Mouse (Mus musculus): ENCODE results near the gene Plpp3. TPM values are rescaled to one million over a fixed set of nuclear protein-coding genes. Genes with fewer than 3 reads are reported as not detected.

Gene Plpp3
- polyA plus RNA-seq, 1 experiment: 44.4 TPM

- Histone ChIP-seq H3K27ac (ENCODE audit: insufficient read depth, low read length) (no peak overlapping the region), H3K4me1 (ENCODE audit: control insufficient read depth, insufficient read depth, low read length) (0 out of 2 replicates have a peak, but pooled peaks cover 2% of the 10 kb centered on the region), H3K4me3 (ENCODE audit: insufficient read depth, low read length) (no peak overlapping the region)
- TF ChIP-seq CTCF (IDR thresholded peaks at IDR 0.05; ENCODE audit: borderline replicate concordance, insufficient read depth, low read length) (no peak), POLR2A (IDR thresholded peaks at IDR 0.05; ENCODE audit: low read depth, low read length) (no peak)
Measured at GRCm38 (mm10) chr4:105169093-105169571, 12.0 kb downstream of the Plpp3 start.

GRCm38 (mm10) chr4:105169826-105170810, 13.0 kb downstream of the Plpp3 start:
- H3K27ac ChIP-seq (ENCODE audit: insufficient read depth, low read length): no peak overlapping the region
- 0 out of 2 replicates have a peak, but pooled peaks cover 2% of the 10 kb centered on the region for H3K4me1 ChIP-seq (ENCODE audit: control insufficient read depth, insufficient read depth, low read length)
- no peak for TF ChIP-seq CTCF (IDR thresholded peaks at IDR 0.05; ENCODE audit: borderline replicate concordance, insufficient read depth, low read length)
- no peak for TF ChIP-seq POLR2A (IDR thresholded peaks at IDR 0.05; ENCODE audit: low read depth, low read length)
- no peak overlapping the region for H3K4me3 ChIP-seq (ENCODE audit: insufficient read depth, low read length)

GRCm38 (mm10) chr4:105170811-105171401, 13.8 kb downstream of the Plpp3 start:
- TF ChIP-seq POLR2A (IDR thresholded peaks at IDR 0.05; ENCODE audit: low read depth, low read length): no peak
- TF ChIP-seq CTCF (IDR thresholded peaks at IDR 0.05; ENCODE audit: borderline replicate concordance, insufficient read depth, low read length): no peak
- H3K4me1 ChIP-seq (ENCODE audit: control insufficient read depth, insufficient read depth, low read length): 0 out of 2 replicates have a peak, but pooled peaks cover 2% of the 10 kb centered on the region
- no peak overlapping the region for H3K4me3 ChIP-seq (ENCODE audit: insufficient read depth, low read length)
- no peak overlapping the region for H3K27ac ChIP-seq (ENCODE audit: insufficient read depth, low read length)

GRCm38 (mm10) chr4:105171432-105171831, 14.3 kb downstream of the Plpp3 start:
- Histone ChIP-seq H3K4me1 (ENCODE audit: control insufficient read depth, insufficient read depth, low read length) (0 out of 2 replicates have a peak, but pooled peaks cover 2% of the 10 kb centered on the region), H3K27ac (ENCODE audit: insufficient read depth, low read length) (no peak overlapping the region), H3K4me3 (ENCODE audit: insufficient read depth, low read length) (no peak overlapping the region)
- no peak for TF ChIP-seq CTCF (IDR thresholded peaks at IDR 0.05; ENCODE audit: borderline replicate concordance, insufficient read depth, low read length)
- TF ChIP-seq POLR2A (IDR thresholded peaks at IDR 0.05; ENCODE audit: low read depth, low read length): no peak

- Histone ChIP-seq H3K4me1 (ENCODE audit: control insufficient read depth, insufficient read depth, low read length) (no peaks in the 10 kb centered on the region), H3K4me3 (ENCODE audit: insufficient read depth, low read length) (no peak overlapping the region), H3K27ac (ENCODE audit: insufficient read depth, low read length) (no peak overlapping the region)
- no peak for TF ChIP-seq POLR2A (IDR thresholded peaks at IDR 0.05; ENCODE audit: low read depth, low read length)
Measured at GRCm38 (mm10) chr4:105174778-105175177, 17.6 kb downstream of the Plpp3 start.

- Histone ChIP-seq H3K4me1 (ENCODE audit: control insufficient read depth, insufficient read depth, low read length) (no peaks in the 10 kb centered on the region), H3K27ac (ENCODE audit: insufficient read depth, low read length) (no peak overlapping the region), H3K4me3 (ENCODE audit: insufficient read depth, low read length) (no peak overlapping the region)
- TF ChIP-seq CTCF (IDR thresholded peaks at IDR 0.05; ENCODE audit: borderline replicate concordance, insufficient read depth, low read length): no peak
Measured at GRCm38 (mm10) chr4:105175255-105176035, 18.3 kb downstream of the Plpp3 start.

GRCm38 (mm10) chr4:105181014-105181658, 24.0 kb downstream of the Plpp3 start:
- no peaks in the 10 kb centered on the region for H3K4me1 ChIP-seq (ENCODE audit: control insufficient read depth, insufficient read depth, low read length)
- no peak overlapping the region for H3K27ac ChIP-seq (ENCODE audit: insufficient read depth, low read length)
- no peak overlapping the region for H3K4me3 ChIP-seq (ENCODE audit: insufficient read depth, low read length)
- TF ChIP-seq CTCF (IDR thresholded peaks at IDR 0.05; ENCODE audit: borderline replicate concordance, insufficient read depth, low read length) (no peak), POLR2A (IDR thresholded peaks at IDR 0.05; ENCODE audit: low read depth, low read length) (no peak)

- Histone ChIP-seq H3K4me1 (ENCODE audit: control insufficient read depth, insufficient read depth, low read length) (no peaks in the 10 kb centered on the region), H3K4me3 (ENCODE audit: insufficient read depth, low read length) (no peak overlapping the region), H3K27ac (ENCODE audit: insufficient read depth, low read length) (no peak overlapping the region)
- TF ChIP-seq POLR2A (IDR thresholded peaks at IDR 0.05; ENCODE audit: low read depth, low read length): no peak
- TF ChIP-seq CTCF (IDR thresholded peaks at IDR 0.05; ENCODE audit: borderline replicate concordance, insufficient read depth, low read length): no peak
Measured at GRCm38 (mm10) chr4:105181659-105182167, 24.6 kb downstream of the Plpp3 start.

GRCm38 (mm10) chr4:105182249-105182648, 25.1 kb downstream of the Plpp3 start:
- TF ChIP-seq CTCF (IDR thresholded peaks at IDR 0.05; ENCODE audit: borderline replicate concordance, insufficient read depth, low read length) (no peak), POLR2A (IDR thresholded peaks at IDR 0.05; ENCODE audit: low read depth, low read length) (no peak)
- no peak overlapping the region for H3K4me3 ChIP-seq (ENCODE audit: insufficient read depth, low read length)
- H3K4me1 ChIP-seq (ENCODE audit: control insufficient read depth, insufficient read depth, low read length): no peaks in the 10 kb centered on the region
- no peak overlapping the region for H3K27ac ChIP-seq (ENCODE audit: insufficient read depth, low read length)
